Mouse (Mus musculus) embryonic facial prominence, embryonic 13.5 days (tissue): Measurements from ENCODE around the gene Gtf3c5. TPM values are rescaled to one million over a fixed set of nuclear protein-coding genes. Genes with fewer than 3 reads are reported as not detected.
A peak's percentile ranks its signal among the peaks of the same experiment; 100 is the strongest.

Source experiments
- ATAC-seq: fragments of 200-750 bp; cut with Nextera tagmentation; 2 replicates; pipeline ENCODE4 v1.8.0; 2017; ENCODE audit warnings: low read depth; ENCODE audit not compliant: insufficient number of reproducible peaks, insufficient read depth, low FRiP score, low TSS enrichment
- H3K27ac ChIP-seq: fragments of 300-500 bp; sonication (generic); 2 replicates; pipeline ENCODE4 v1.5.1; 2015; ENCODE audit warnings: moderate library complexity, mild to moderate bottlenecking, inconsistent platforms
- H3K27me3 ChIP-seq: fragments of 300-500 bp; sonication (generic); 2 replicates; pipeline ENCODE4 v1.6.1; 2015; ENCODE audit warnings: mild to moderate bottlenecking, inconsistent platforms
- H3K36me3 ChIP-seq: fragments of 300-500 bp; sonication (generic); 2 replicates; pipeline ENCODE4 v1.6.1; 2015; ENCODE audit warnings: mild to moderate bottlenecking, inconsistent platforms
- H3K4me1 ChIP-seq: fragments of 300-500 bp; sonication (generic); 2 replicates; pipeline ENCODE4 v1.6.1; 2015; ENCODE audit warnings: inconsistent platforms
- H3K4me2 ChIP-seq: fragments of 300-500 bp; sonication (generic); 2 replicates; pipeline ENCODE4 v1.6.1; 2015; ENCODE audit warnings: moderate library complexity, mild to moderate bottlenecking, inconsistent platforms
- H3K4me3 ChIP-seq: fragments of 300-500 bp; sonication (generic); 2 replicates; pipeline ENCODE4 v1.5.1; 2015; ENCODE audit warnings: mild to moderate bottlenecking, inconsistent platforms
- H3K9ac ChIP-seq: fragments of 300-500 bp; sonication (generic); 2 replicates; pipeline ENCODE4 v1.6.1; 2015; ENCODE audit warnings: mild to moderate bottlenecking, inconsistent platforms
- H3K9me3 ChIP-seq: fragments of 300-500 bp; sonication (generic); 2 replicates; pipeline ENCODE4 v1.6.1; 2016; ENCODE audit warnings: inconsistent platforms
- WGBS: fragments of 180-500 bp; shearing (Covaris S2); methylation state at CpG from one replicate; pipeline ENCODE4 v1.1.7; 2015; ENCODE audit warnings: mixed read lengths; 5-methylcytosine and 5-hydroxymethylcytosine counted together
- polyA plus RNA-seq: library from polyadenylated mRNA; unstranded; fragments of >200 nt; fragmentation: Nextera tagmentation; extraction: Ambion mirVana; gene quantifications from 2 replicates; pipeline ENCODE4 v1.2.1, GENCODE M21; 2015

Gene Gtf3c5
- polyA plus RNA-seq, 1 experiment from 2014 or later, result 51.6 TPM

DNA sequence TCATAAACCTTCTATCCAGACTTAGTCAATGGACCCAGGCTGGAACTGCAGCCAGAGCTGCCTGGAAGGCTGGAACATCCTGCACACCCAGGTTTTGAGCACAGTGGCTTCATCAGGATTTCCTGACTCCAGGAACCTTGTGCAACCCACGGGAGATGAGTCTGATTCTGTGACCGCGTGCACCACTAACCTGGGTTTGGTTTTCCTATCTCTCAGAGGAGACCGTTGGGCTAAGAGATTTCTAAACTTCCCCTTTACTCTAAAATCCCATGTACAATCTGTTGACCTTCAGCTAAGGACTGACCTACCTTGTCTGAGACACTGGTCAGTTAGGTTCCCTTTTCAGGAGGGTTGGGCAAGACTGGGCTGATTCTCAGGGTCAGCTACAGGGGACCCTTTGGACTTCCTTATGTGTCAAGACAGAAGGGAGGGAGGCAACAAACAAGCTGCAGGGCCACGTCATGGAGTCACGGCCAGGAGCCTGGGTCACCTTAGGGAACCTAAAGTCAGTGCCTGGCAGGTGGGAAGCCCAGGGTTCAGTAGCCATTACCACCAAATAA lies 35.3 kb upstream of the Gtf3c5 start:
- Histone ChIP-seq H3K36me3 (no peaks in the 10 kb centered on the region), H3K4me2 (no peak overlapping the region), H3K27me3 (peaks cover 30% of the 10 kb centered on the region), H3K4me3 (no peak overlapping the region), H3K9me3 (no peaks in the 10 kb centered on the region), H3K4me1 (0 out of 2 replicates have a peak, but pooled peaks cover 4% of the 10 kb centered on the region), H3K27ac (no peak overlapping the region), H3K9ac (no peak overlapping the region)
- 84% methylated on average over 6 of the region's 6 CpGs for WGBS
- ATAC-seq, result no peak

DNA sequence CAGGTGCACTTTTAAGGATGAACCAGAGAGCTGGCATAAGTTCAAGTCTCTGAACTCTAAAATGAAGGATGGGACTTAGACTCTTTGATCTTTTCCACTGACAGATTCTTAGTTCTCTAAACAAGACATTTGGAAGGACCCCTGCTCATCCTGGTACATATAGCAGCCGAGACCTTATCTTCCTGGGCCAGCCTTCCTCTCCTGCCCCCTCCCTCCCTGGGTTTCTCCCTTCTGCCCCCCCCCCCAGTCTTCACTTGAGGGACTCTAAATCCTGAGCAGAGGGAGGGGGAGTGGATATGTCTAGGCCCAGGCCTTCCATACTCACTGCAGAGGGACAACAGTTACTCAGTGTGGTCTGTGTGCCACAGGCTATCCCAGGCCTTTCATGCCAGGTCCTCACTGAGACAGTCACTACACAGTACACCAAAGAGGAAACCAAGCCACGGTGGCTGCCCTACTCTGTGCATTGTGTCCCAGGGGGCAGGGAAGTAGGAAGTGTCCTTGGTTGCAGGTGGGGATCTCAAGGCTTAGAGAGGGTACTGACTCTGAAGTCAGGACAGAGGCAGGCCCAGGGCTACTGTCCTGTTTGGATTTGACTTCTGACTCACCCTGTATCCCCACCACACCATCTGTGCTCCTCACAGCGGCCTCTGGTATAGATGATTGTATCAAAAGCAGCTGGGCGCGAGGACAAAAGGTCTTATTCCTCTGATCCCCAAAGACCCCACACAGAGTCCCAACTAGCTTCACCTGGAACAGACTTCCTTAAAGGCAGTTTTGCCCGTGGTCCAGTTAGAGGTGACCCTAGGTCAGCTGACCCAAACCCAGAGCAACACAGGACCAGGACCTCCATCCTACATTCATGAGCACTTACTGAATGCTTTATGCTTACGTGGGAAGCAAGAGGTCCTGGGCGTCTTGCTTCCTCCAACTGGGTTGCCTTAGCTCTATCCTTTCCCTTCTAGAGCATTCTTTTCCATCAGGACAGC lies 34.2 kb upstream of the Gtf3c5 start:
- no peak overlapping the region for H3K4me2 ChIP-seq
- no peaks in the 10 kb centered on the region for H3K36me3 ChIP-seq
- H3K9me3 ChIP-seq, result no peaks in the 10 kb centered on the region
- H3K27me3 ChIP-seq, result peaks cover 30% of the 10 kb centered on the region
- no peak overlapping the region for H3K9ac ChIP-seq
- ATAC-seq, result no peak
- 69% methylated on average over 8 of the region's 8 CpGs for WGBS
- 0 out of 2 replicates have a peak, but pooled peaks cover 4% of the 10 kb centered on the region for H3K4me1 ChIP-seq
- H3K27ac ChIP-seq, result no peak overlapping the region
- H3K4me3 ChIP-seq, result no peak overlapping the region

DNA sequence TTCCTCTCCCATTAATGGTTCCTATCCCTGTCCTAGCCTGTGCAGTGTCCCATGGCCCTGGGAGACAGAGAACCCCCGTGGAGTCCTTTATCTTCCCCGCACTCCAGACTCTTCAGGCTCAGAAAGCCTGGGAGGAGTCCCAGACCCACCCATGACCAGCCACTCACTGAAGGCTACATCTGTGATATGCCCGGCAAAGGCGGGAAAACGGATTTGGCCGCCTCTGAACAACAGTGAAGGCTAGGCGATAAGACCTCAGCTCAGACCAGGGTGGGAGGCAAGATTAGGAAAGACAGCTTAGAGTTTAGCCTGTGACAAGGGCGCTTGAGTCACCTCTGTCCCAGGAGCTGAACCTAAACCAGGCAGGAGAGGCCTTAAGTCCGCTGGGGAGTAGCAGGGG lies 33.3 kb upstream of the Gtf3c5 start:
- no peak overlapping the region for H3K4me2 ChIP-seq
- H3K4me3 ChIP-seq, result no peak overlapping the region
- peaks cover 22% of the 10 kb centered on the region for H3K27me3 ChIP-seq
- no peak for ATAC-seq
- H3K36me3 ChIP-seq, result no peaks in the 10 kb centered on the region
- WGBS, result 82% methylated on average over 9 of the region's 9 CpGs
- 0 out of 2 replicates have a peak, but pooled peaks cover 3% of the 10 kb centered on the region for H3K4me1 ChIP-seq
- no peak overlapping the region for H3K9ac ChIP-seq
- H3K9me3 ChIP-seq, result no peaks in the 10 kb centered on the region
- H3K27ac ChIP-seq, result no peak overlapping the region

DNA sequence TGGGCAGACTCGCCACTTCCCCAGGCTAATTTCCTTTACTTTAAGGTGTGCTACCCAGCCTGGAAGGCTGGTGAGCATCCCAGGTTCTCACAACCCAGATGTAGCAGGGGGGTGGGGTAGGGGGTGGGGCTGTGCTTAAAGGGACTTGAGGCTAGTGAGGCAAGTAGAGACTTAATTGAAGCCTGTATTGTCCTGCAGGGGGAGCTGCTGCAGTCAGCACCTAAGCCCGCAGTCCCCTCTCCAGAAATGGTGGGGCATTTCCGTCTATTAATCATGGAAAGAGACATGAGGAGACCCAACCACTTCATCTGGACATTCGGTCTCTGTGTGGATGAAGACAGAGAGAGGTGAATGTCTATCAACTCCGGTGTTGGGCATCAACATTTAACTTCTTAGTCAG lies 32.8 kb upstream of the Gtf3c5 start:
- Histone ChIP-seq H3K9me3 (no peaks in the 10 kb centered on the region), H3K9ac (no peak overlapping the region), H3K4me3 (no peak overlapping the region), H3K27ac (no peak overlapping the region), H3K4me1 (no peaks in the 10 kb centered on the region), H3K36me3 (no peaks in the 10 kb centered on the region), H3K4me2 (no peak overlapping the region), H3K27me3 (peaks cover 17% of the 10 kb centered on the region)
- 36% methylated on average over 5 of the region's 5 CpGs for WGBS
- ATAC-seq, result no peak

DNA sequence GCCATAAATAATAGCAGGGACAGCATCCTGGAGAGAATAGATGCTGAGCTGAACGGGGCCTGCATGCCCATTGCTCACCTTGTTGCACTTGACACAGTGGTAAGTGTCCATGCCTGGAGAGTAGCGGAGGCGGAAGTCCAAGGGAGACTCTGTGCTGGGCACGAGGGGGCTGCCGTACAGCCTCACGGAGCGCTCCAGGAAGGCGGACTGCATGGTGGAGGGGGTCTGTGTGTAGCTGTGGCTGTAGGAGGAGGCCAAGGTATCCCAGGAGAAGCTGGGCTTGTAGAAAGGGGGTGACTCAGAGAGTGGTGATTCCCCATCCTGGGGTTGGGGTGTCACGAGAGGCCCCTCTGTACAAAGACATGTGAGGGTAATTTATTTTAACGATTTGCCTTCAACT lies 30.0 kb upstream of the Gtf3c5 start:
- no peaks in the 10 kb centered on the region for H3K36me3 ChIP-seq
- ATAC-seq, result no peak
- H3K9ac ChIP-seq, result no peak overlapping the region
- H3K27ac ChIP-seq, result no peak overlapping the region
- H3K4me3 ChIP-seq, result no peak overlapping the region
- no peak overlapping the region for H3K4me2 ChIP-seq
- H3K9me3 ChIP-seq, result no peaks in the 10 kb centered on the region
- 88% methylated on average over 10 of the region's 10 CpGs for WGBS
- H3K4me1 ChIP-seq, result no peaks in the 10 kb centered on the region
- no peaks in the 10 kb centered on the region for H3K27me3 ChIP-seq

DNA sequence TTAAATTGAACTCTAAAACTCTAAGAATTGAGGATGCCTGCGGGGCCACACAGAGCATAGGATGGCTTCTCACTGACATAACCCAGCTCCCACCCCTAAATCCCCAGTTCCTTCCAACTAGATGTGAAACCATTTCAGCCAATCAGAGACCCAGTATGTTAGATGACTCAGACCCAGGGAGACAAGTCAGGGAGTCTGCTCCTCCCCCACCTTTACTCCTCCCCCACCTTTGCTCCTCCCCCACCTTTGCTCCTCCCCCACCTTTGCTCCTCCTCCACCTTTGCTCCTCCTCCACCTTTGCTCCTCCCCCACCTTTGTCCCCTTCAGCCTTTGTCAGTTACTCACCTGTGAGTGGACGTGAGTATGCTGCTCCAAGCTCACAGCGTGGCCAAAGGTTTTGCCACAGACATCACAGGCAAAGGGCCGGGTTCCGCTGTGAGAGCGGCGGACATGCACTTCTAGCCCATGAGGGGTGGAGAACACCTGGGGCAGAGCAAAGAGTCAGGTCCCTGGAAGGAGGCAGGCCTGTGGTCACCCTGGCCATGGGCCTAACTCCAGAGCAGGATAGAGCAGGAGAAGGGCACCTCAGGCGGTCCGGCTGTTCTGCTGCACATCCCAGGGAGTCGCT lies 29.0 kb upstream of the Gtf3c5 start:
- ATAC-seq, result no peak
- H3K36me3 ChIP-seq, result no peaks in the 10 kb centered on the region
- H3K4me2 ChIP-seq, result no peak overlapping the region

DNA sequence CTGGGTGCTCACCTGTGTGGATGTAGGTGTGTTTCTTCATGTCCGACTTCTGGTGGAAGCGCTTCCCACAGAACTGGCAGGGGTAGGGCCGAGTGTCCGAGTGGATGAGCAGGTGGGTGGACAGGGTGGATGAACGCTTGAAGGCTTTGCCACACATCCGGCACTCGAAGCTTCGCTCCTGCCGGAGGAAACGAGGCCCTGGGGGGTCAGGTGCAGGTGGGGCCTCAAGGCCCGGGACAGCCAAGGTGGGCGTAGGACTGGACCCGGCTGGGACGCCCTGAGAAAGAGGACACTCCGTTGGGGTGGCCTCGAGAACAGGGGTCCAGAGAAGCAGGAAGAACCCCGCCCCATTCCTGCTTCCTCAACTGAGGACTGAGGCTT lies 27.8 kb upstream of the Gtf3c5 start:
- no peak for ATAC-seq
- Histone ChIP-seq H3K4me3 (no peak overlapping the region), H3K36me3 (no peaks in the 10 kb centered on the region), H3K4me1 (peaks cover 6% of the 10 kb centered on the region; the same call in 1 of the 2 replicates), H3K27ac (no peak overlapping the region), H3K9me3 (no peaks in the 10 kb centered on the region), H3K27me3 (no peaks in the 10 kb centered on the region), H3K9ac (no peak overlapping the region), H3K4me2 (no peak overlapping the region)
- 82% methylated on average over 17 of the region's 17 CpGs for WGBS

More for the DNA sequence above, 29.0 kb upstream of the Gtf3c5 start:
- no peak overlapping the region for H3K4me3 ChIP-seq
- no peak overlapping the region for H3K27ac ChIP-seq
- 59% methylated on average over 10 of the region's 10 CpGs for WGBS
- peaks cover 1% of the 10 kb centered on the region; the same call in 1 of the 2 replicates for H3K4me1 ChIP-seq
- H3K9me3 ChIP-seq, result no peaks in the 10 kb centered on the region
- no peaks in the 10 kb centered on the region for H3K27me3 ChIP-seq
- H3K9ac ChIP-seq, result no peak overlapping the region

DNA sequence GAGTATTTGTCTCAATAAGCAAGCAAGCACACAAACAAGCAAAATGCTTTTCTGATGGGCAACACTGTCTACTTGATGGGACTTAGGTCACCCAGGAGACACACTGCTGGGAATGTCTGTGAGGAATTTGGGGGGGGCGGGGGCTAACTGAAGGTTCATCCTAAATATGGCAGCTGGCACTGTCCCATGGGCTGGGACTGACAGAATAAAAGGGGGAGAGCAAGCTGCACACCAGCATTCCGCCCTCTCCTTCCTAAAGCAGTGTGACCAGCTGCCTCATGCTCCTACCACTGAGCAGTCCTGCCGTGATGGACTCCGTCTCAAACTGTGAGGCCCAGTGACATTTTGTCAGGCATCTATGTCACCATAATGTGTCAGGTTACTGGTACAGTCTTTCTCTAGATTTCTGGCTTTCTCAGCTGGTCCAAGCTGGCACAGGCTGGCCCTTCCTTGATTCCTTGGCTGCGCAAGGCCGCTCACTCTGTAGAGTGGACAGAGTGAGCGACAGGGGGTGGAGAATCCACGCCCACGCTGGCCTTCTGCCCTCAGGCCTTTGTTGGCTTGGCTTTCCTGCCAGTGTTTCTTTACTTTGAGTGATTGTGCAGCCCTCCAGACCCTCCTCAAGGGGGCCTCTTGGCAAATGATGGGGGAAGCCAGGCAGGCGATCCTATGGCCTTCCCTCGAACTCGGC lies 27.3 kb upstream of the Gtf3c5 start:
- Histone ChIP-seq H3K4me1 (peaks cover 6% of the 10 kb centered on the region; the same call in 1 of the 2 replicates), H3K36me3 (no peaks in the 10 kb centered on the region), H3K9me3 (no peaks in the 10 kb centered on the region), H3K27ac (no peak overlapping the region), H3K4me3 (no peak overlapping the region), H3K4me2 (no peak overlapping the region), H3K27me3 (no peaks in the 10 kb centered on the region), H3K9ac (no peak overlapping the region)
- WGBS, result 68% methylated on average over 12 of the region's 12 CpGs
- ATAC-seq, result no peak

DNA sequence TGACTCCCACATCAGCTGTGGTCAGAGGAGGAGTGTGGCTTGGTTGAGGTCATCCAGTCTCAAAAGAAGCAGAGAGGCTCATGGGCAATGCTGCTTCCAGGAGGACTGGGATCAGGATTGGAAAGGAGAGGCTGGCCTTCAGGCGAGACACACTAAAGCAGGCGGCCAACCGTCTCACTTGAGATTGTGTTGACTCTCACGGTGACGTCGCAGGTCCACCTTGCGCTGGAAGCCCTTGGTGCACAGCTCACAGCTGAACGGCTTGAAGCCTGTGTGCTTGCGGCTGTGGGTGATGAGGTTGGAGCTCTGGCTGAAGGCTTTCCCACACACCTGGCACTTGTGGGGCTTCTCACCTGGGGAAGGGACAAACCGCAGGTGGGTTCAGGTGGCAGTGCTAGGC lies 26.3 kb upstream of the Gtf3c5 start:
- no peak overlapping the region for H3K4me3 ChIP-seq
- H3K9ac ChIP-seq, result no peak overlapping the region
- peaks cover 6% of the 10 kb centered on the region; the same call in 1 of the 2 replicates for H3K4me1 ChIP-seq
- no peaks in the 10 kb centered on the region for H3K27me3 ChIP-seq
- no peak for ATAC-seq
- no peaks in the 10 kb centered on the region for H3K9me3 ChIP-seq
- H3K36me3 ChIP-seq, result no peaks in the 10 kb centered on the region
- no peak overlapping the region for H3K4me2 ChIP-seq
- WGBS, result 87% methylated on average over 10 of the region's 10 CpGs
- H3K27ac ChIP-seq, result no peak overlapping the region

DNA sequence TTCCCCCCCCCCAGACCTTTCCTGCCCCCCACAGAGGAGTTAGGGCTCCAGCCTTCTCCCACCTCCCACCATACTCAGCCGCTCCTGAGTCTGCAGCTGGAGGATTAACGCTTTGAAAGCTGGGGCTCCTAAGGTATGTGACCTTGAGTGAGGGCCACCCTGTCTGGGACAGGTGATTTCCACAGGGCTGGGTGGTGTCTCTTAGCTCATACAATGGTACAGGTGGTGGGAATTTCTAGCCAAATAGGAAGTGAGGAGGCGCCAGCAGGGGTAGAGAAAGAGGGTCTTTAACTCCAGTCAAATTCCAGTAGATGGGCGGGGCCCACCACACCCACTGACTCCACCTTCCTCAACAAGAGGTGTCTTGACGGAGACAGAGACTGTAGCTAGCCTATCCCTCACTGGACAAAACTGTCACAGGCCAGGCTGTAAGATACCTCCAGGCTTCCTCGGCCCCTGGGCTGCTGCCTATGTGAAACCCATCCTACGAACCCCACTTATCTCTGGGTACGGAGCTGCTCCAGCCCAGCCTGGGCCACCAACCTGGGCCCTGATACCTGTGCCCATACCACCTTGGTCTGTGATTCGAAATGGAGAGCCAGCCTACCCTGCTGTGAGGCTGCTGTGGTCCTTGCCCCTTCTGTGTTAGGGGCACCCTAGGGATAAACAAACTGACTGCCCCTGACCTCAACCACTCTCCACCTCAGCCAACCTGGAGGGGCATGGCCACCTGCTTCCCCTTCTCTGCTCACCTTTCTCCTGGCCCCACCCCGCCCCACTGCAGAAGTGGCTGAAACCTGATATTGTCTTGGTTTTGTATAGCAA lies 24.0 kb upstream of the Gtf3c5 start:
- peaks cover 6% of the 10 kb centered on the region; the same call in 1 of the 2 replicates for H3K4me1 ChIP-seq
- ATAC-seq, result peak; percentile 44
- WGBS, result 34% methylated on average over 10 of the region's 10 CpGs
- no peaks in the 10 kb centered on the region for H3K9me3 ChIP-seq
- H3K4me3 ChIP-seq, result no peak overlapping the region
- no peaks in the 10 kb centered on the region for H3K27me3 ChIP-seq
- 0 out of 2 replicates have a peak overlapping the region, but pooled peaks have one; percentile 22 for H3K27ac ChIP-seq
- no peaks in the 10 kb centered on the region for H3K36me3 ChIP-seq
- H3K4me2 ChIP-seq, result no peak overlapping the region
- no peak overlapping the region for H3K9ac ChIP-seq
